Mouse (Mus musculus) myocyte (in vitro differentiated cells): ENCODE results near the gene Adk.

Experiments
- E2F4 ChIP-seq: IDR thresholded peaks from one replicate; pipeline ENCODE4 v1.6.1; 2011; ENCODE audit warnings: mild to moderate bottlenecking, control low read depth, moderate library complexity; ENCODE audit not compliant: insufficient read depth
- MAX ChIP-seq: IDR thresholded peaks from one replicate; pipeline ENCODE4 v1.6.1; 2011; ENCODE audit warnings: low read depth, mild to moderate bottlenecking, control low read depth
- MYOD1 ChIP-seq, 3 experiments: IDR thresholded peaks; one replicate each; pipeline ENCODE4 v1.6.1; 2011; ENCODE audit warnings: control low read depth in 2 of 3, low read depth in 2 of 3, mild to moderate bottlenecking in 2 of 3, moderate library complexity in 1 of 3; ENCODE audit not compliant: insufficient read length in 2 of 3, control insufficient read depth in 1 of 3
- MYOG ChIP-seq, 3 experiments: IDR thresholded peaks; one replicate each; pipeline ENCODE4 v1.6.1; 2011; ENCODE audit warnings: control low read depth in 2 of 3, low read depth in 2 of 3, mild to moderate bottlenecking in 2 of 3; ENCODE audit not compliant: insufficient read length in 2 of 3, control insufficient read depth in 1 of 3, insufficient read depth in 1 of 3
- POLR2A ChIP-seq: IDR thresholded peaks from one replicate; pipeline ENCODE4 v1.6.1; 2011; ENCODE audit warnings: low read depth, mild to moderate bottlenecking, control low read depth, moderate library complexity; ENCODE audit not compliant: insufficient read length
- POLR2AphosphoS2 ChIP-seq: IDR thresholded peaks from one replicate; pipeline ENCODE4 v1.6.1; 2011; ENCODE audit warnings: low read depth, control low read depth; ENCODE audit not compliant: insufficient read length
- REST ChIP-seq: IDR thresholded peaks from one replicate; pipeline ENCODE4 v1.6.1; 2011; ENCODE audit warnings: mild to moderate bottlenecking, control low read depth, moderate library complexity; ENCODE audit not compliant: insufficient read depth, insufficient read length
- TCF12 ChIP-seq: IDR thresholded peaks from one replicate; pipeline ENCODE4 v1.6.1; 2011; ENCODE audit warnings: mild to moderate bottlenecking, control low read depth; ENCODE audit not compliant: poor library complexity, insufficient read depth, severe bottlenecking
- TCF3 ChIP-seq: IDR thresholded peaks from one replicate; pipeline ENCODE4 v1.6.1; 2011; ENCODE audit warnings: low read depth, control low read depth; ENCODE audit not compliant: insufficient read length

GRCm38 (mm10) chr14:21253993-21254339 lies 201.6 kb downstream of the Adk start:
- TF ChIP-seq MYOD1 (IDR thresholded peaks at IDR 0.05; ENCODE audit: control insufficient read depth in 1 of 3, insufficient read length in 2 of 3, low read depth in 2 of 3), result no peak
- TF ChIP-seq POLR2A, result no peak
- TF ChIP-seq E2F4, result no peak
- no peak for TF ChIP-seq POLR2AphosphoS2
- TF ChIP-seq TCF12, result no peak
- no peak for TF ChIP-seq REST
- no peak for TF ChIP-seq TCF3
- no peak for TF ChIP-seq MAX
- TF ChIP-seq MYOG (IDR thresholded peaks at IDR 0.05; ENCODE audit: control insufficient read depth in 1 of 3, insufficient read depth in 1 of 3, insufficient read length in 2 of 3, low read depth in 2 of 3), result no peak
